Mouse (Mus musculus) heart, postnatal 10 days (tissue): Measurements from ENCODE around the gene Rab5b. TPM values are rescaled to one million over a fixed set of nuclear protein-coding genes. Genes with fewer than 3 reads are reported as not detected.
A peak's percentile ranks its signal among the peaks of the same experiment; 100 is the strongest.
"Not testable (repeated sequence)": the region's sequence is repeated elsewhere in the genome, so short reads cannot be mapped to it uniquely, and the experiment has no call there.

ENCODE experiments used
- DNase-seq, 2 experiments: peaks; one replicate each; pipeline ENCODE4 v3.0.0; 2021
- intact Hi-C: fragments of 180-260 bp; cut with DNase I; formaldehyde crosslinking; loops from one replicate; pipeline ENCODE4 v1.15.1; 2025
- total RNA-seq, 2 experiments: library from RNA; stranded (reverse); gene quantifications; 2 replicates each; pipeline ENCODE4 v1.2.3; 2021

Gene Rab5b
- total RNA-seq, 2 experiments from 2014 or later, result 74.3 to 78.1 TPM

- intact Hi-C loops, result no loop called here
- DNase-seq, result peak; percentile 23 to 38
These were observed 49.6 kb downstream of the Rab5b start for GRCm38 (mm10) chr10:128646139-128647089.

DNA sequence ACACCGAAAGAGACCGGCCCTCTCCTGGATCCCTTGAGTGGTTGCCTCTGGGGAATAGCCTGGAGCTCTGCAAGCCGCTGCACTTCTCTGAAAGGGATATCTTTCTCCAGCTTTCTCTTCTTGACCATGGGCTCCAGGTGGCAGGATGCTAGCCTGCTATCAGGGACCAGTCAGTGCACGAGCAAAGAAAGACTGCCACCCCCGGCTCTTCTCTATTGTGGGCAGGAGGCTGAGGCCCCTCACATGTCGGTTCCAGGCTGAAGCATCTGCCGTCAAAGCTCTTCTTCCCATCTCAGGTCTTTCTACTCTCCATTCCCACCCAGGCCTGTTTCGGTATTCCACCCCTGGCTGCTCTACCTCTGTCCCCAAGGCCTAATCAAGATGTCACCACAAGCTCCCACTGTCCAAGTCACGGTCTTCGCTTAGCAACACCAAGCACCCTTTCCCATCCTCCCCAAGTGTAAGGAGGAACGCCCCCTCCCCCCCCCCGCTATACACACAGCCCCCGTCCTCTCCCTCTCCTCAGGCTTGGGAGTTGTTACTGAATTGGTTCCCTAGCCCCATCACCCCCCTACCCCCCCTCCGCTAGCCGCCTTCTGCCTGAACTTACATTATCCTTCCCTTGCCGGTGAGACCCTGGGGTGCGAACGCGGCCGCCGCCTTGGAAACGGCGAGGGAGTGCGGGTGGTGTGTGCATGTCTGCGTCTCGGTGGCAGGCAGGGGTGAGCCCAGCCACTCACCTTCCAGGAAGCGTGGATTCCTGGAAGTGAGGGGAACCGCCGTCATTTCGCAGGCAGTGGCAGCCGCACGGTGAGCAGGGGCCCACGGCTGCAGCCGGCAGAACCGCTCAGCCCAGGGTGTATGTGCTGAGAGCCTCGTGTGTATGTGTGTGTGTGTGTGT is 50.7 kb downstream of the Rab5b start, which contains the start of gene Ikzf4:
TSS of gene Ikzf4 (minus strand) at position 881 of the 901 bp plus-strand sequence.
- DNase-seq, result peak; percentile 46 to 48
- intact Hi-C loops, result no loop called here

DNA sequence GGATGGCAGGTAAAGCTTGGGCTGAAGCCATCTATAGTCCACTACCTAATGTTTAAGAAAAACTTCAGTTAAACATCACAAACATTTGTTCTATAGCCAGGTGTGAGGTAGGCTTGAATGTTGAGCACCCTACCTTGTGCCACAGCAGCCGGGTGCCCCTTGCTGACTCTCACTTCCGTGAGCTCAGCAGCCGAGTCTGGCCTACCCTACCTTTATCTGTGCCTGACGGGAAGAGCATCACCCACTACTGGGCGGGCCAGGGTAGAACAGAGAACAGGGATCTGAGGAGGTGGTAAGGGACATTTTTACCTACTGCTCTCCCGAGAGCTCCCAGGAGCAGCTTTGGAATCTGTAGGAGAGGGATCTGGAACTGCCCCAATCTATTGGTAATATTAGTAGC is 53.3 kb downstream of the Rab5b start:
- no peak for DNase-seq
- intact Hi-C loops, result no loop called here

DNA sequence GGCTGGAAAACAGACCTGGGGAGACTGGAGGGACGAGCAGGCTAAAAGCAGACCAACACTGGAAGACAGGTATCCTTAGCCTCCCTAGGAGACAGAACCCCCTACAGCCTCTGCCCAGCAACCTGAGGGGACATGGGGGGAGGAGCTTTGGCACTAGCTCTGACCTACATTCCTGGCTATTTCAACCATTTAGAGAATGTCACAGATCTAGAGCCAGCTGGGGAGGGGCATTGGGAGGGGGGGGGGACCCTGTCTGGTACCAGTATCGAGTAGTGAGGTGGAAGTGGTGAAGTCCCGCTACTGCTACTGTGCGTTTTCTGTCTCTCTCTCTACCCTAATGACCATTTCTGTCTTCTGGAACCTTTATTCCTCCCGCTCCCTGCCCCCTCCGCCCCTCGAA is 54.2 kb downstream of the Rab5b start:
- intact Hi-C loops, result no loop called here
- DNase-seq, result peak in 1 of 2 experiments; percentile 18

DNA sequence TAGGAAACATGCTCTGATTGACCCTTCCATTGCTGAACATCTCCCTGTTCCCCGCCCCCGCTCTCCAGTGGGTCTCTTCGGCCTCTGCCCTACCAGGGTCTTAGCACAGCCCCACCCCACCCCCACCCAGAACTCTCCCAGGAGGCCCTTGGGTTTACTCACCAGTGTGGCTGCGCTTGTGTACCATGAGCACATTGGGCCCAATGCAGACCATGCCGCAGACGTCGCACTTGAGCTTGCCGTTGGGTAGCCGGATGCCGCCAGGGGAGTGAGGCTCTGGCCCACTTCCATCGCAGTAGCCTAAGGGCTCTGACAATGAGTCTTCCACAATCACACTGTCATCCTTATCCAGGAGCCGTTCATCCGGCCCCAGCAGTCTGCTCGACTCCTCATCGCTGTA is 55.2 kb downstream of the Rab5b start:
- intact Hi-C loops, result no loop called here
- DNase-seq, result no peak

GRCm38 (mm10) chr10:128639999-128640398 is 56.1 kb downstream of the Rab5b start:
- intact Hi-C loops, result no loop called here
- DNase-seq, result no peak

DNA sequence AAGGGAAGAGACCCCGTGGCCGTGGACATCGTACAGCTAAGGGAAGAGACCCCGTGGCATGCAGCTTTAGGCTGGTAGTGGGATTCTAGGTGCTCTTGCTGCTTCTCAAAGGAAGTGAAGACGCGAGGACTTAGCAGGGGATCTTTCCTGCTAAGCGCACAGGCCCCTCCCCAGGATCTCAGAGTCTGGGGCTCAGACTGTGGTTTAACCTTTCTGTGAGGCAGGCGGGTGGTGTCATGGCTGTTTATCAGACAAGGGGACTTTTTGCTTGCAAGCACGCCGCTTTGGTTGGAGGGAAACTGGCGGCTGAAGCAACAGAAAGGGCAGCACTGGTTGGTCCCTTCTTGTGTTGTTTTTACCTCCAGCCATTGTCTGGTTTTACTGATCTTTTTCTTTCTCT is 59.1 kb downstream of the Rab5b start:
- no peak for DNase-seq
- intact Hi-C loops, result no loop called here

DNA sequence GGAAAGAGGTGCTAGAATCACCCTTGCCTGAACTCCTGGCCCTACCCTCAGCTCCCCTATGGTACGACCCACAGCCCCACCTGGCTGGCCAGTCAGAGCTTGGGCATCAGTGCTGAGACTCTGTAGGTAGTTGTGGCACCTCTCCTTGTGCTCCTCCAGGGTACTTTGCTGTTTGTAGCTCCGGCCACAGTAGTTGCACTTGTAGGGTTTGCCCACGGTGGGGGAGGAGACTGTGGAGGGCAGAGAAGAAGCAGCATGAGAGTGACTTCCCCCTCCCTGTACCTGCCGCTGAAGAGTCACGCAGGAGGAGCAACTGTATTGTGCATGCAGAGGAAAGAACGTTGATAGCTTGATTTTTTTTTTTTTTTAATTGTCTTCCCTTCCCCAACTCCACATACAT is 59.5 kb downstream of the Rab5b start:
- intact Hi-C loops, result no loop called here
- DNase-seq, result no peak

GRCm38 (mm10) chr10:128635697-128636096 is 60.4 kb downstream of the Rab5b start:
- DNase-seq, result no peak
- intact Hi-C loops, result no loop called here

DNA sequence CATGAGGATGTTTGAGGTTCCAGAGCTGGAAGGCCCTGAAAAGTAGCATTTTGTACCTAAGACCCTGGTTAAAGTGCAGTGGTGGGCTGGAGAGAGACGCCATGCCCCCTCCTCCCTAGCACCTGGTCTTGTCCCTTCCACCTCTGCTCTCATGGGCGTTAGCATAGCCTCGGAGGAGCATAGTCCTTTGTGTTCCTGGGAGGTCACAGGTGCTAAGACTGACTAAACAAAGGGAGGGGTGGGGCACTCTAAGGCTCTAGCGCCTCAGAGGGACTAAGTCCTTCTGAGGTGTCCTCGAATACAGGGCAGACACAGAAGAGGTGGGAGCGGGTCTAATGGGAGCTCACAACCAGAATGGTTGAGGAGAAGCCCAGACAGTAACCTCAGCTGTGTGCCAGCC is 64.5 kb downstream of the Rab5b start:
- intact Hi-C loops, result no loop called here
- DNase-seq, result no peak

DNA sequence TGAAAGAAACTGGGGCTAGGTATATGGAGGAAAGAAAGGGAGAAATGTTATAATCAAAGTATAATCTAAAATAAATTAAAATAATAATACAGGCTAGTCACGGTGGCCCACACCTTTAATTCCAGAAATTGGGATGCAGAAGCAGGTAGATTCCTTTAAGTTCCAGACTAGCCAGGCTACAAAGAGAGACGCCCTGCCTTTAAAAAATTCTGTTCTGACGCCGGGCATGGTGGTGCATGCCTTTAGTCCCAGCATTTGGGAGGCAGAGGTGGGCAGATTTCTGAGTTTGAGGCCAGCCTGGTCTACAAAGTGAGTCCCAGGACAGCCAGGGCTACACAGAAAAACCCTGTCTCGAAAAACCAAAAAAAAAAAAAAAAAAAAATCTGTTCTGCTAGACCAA is 65.8 kb downstream of the Rab5b start:
- DNase-seq, intact Hi-C loops: not testable (repeated sequence)

DNA sequence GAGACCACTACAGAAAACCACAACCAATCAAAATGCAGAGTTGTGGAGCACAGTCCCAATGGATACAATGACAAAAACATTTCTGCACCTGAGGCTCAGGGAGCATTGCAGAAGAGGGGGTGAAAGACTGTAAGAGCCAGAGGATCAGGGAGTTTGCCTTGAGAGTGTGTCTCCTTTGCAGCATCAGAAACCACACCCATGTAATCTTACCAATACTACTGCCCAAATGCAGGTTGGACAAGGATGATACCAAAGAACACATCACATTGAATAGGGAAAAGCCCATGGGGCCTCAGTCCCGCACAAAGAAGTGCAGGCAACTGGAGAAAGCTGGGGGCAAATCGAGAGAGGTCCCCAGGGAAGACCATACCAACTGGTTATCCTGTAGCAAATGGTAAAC is 66.3 kb downstream of the Rab5b start:
- intact Hi-C loops, result loop anchor here (5.0 kb wide), 1 partner anchor 62 kb away; the partner anchor contains the start of gene Pa2g4
- no peak for DNase-seq

DNA sequence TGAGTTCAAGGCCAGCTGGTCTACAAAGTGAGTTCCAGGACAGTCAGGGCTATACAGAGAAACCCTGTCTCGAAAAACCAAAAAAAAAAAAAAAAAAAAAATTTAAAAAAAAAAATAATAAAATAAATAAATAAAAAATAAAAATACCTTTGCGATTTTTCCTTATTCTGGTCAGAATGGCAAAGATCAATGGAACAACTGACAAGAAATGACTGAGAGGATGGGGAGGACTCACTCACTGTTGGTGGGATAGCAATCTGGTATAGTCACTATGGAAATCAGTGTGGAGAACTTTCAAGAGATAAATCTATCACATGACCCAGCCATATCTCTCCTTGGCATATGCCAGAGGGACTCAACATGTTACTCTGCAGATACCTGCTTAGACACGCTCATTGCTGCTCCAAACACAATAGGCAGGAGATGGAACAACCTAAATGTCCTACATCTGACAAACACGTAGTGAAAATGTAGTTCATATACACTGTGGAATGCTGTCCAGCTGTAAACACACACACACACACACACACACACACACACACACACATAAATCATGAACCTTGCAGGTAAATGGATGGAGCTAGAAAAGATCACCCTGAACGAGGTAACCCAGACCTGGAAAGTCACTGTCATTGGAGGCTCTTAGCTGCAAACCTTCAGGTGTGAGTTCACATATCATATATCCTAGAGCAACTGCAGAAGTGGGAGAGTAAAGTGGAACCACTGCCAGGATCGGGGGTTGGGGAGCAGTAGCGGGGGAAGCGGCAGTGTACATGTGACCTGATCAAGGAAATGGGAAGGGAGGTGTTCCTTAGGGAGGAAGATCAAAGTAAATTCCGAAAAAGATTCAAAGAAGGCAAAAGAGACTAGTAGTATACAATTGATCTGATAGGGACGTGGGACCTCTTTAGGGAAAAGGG is 68.4 kb downstream of the Rab5b start:
- DNase-seq, result no peak
- intact Hi-C loops, result loop anchor here (2.0 to 5.0 kb wide), 2 partner anchors 47 to 60 kb away; partner anchors contain the start of genes Pa2g4 and Suox

Other genes with a start within 250 kb of the Rab5b start
- 10 to 100 TPM; 83.6 to 95.9 TPM for gene Smarcc2, start 237.0 kb downstream of the Rab5b start, total RNA-seq
- gene Myl6, start 202.1 kb downstream of the Rab5b start, total RNA-seq, result 100 to 1,000 TPM; 500 to 506 TPM
- gene Myl6b, start 197.6 kb downstream of the Rab5b start, total RNA-seq, result 1 to 10 TPM; 4.1 to 4.5 TPM
- gene Esyt1, start 170.4 kb downstream of the Rab5b start, total RNA-seq, result 10 to 100 TPM; 28.5 to 29.9 TPM
- gene Zc3h10, start 148.5 kb downstream of the Rab5b start, total RNA-seq, result 10 to 100 TPM in 1 of 2 experiments, 1 to 10 TPM in 1; 9.8 to 10.1 TPM
- gene Rpl41, start 147.0 kb downstream of the Rab5b start, total RNA-seq, result 1,000 to 10,000 TPM; 2,064 to 2,152 TPM
- gene Pa2g4, start 130.3 kb downstream of the Rab5b start, total RNA-seq, result 10 to 100 TPM; 60.0 to 64.4 TPM
- gene Erbb3, start 106.6 kb downstream of the Rab5b start, total RNA-seq, result 1 to 10 TPM; 7.7 to 8.6 TPM
- gene Rps26, start 69.5 kb downstream of the Rab5b start, total RNA-seq, result 100 to 1,000 TPM; 395 TPM
- 1 to 10 TPM; 1.8 to 2.0 TPM for gene Ikzf4, start 50.3 kb downstream of the Rab5b start, total RNA-seq
- gene Suox, start 22.2 kb downstream of the Rab5b start, total RNA-seq, result 10 to 100 TPM; 14.4 to 16.3 TPM
- 1 to 10 TPM; 2.1 to 2.2 TPM for gene Pmel, start 7.9 kb upstream of the Rab5b start, total RNA-seq
- gene Cdk2, start 8.8 kb upstream of the Rab5b start, total RNA-seq, result 10 to 100 TPM; 30.6 to 36.4 TPM
- 10 to 100 TPM; 10.3 to 11.9 TPM for gene Dgka, start 48.6 kb upstream of the Rab5b start, total RNA-seq
- gene Pym1, start 51.6 kb upstream of the Rab5b start, total RNA-seq, result 10 to 100 TPM; 14.5 to 18.4 TPM
- gene Mmp19, start 94.6 kb upstream of the Rab5b start, total RNA-seq, result 1 to 10 TPM; 3.4 to 5.4 TPM
- gene Dnajc14, start 107.8 kb upstream of the Rab5b start, total RNA-seq, result 10 to 100 TPM; 49.1 to 52.0 TPM
- 10 to 100 TPM; 12.7 to 13.3 TPM for gene Tmem198b, start 108.1 kb upstream of the Rab5b start, total RNA-seq
- gene Sarnp, start 121.1 kb upstream of the Rab5b start, total RNA-seq, result 10 to 100 TPM; 47.2 to 52.6 TPM
- gene Ormdl2, start 125.4 kb upstream of the Rab5b start, total RNA-seq, result 1 to 10 TPM; 6.5 to 9.8 TPM
- 1 to 10 TPM; 3.1 to 4.0 TPM for gene Gdf11, start 195.5 kb upstream of the Rab5b start, total RNA-seq
- 100 to 1,000 TPM; 203 to 239 TPM for gene Cd63, start 204.7 kb upstream of the Rab5b start, total RNA-seq
- 1 to 10 TPM; 5.9 to 9.7 TPM for gene Rdh5, start 226.6 kb upstream of the Rab5b start, total RNA-seq
- 100 to 1,000 TPM; 188 to 198 TPM for gene Bloc1s1, start 227.8 kb upstream of the Rab5b start, total RNA-seq
- 100 to 1,000 TPM; 125 to 136 TPM for gene Itga7, start 237.6 kb upstream of the Rab5b start, total RNA-seq